Mouse (Mus musculus) thymus, postnatal 25 days (tissue): Measurements from ENCODE around the gene Gm21650.
"Not testable (repeated sequence)": the region's sequence is repeated elsewhere in the genome, so short reads cannot be mapped to it uniquely, and the experiment has no call there.

Experiments
- DNase-seq: peaks from one replicate; pipeline ENCODE4 v3.0.0; 2022

Gm21650 gene

GRCm38 (mm10) chrY:77692508-77692907 is at the start of gene Gm21650:
Gm21650 (plus strand) TSS chrY:77692808.
- not testable (repeated sequence) for DNase-seq
